Mouse (Mus musculus) regulatory T cell (primary cell): ENCODE data around the gene Taf10.
"Not testable (repeated sequence)": the region's sequence is repeated elsewhere in the genome, so short reads cannot be mapped to it uniquely, and the experiment has no call there.

Experiments
- in situ Hi-C: fragments of 300-600 bp; cut with MboI, MseI; formaldehyde crosslinking; loops from one replicate; pipeline ENCODE4 v1.15.1; 2025; ENCODE audit warnings: high pct_unique_total_duplicates

Taf10 gene

DNA sequence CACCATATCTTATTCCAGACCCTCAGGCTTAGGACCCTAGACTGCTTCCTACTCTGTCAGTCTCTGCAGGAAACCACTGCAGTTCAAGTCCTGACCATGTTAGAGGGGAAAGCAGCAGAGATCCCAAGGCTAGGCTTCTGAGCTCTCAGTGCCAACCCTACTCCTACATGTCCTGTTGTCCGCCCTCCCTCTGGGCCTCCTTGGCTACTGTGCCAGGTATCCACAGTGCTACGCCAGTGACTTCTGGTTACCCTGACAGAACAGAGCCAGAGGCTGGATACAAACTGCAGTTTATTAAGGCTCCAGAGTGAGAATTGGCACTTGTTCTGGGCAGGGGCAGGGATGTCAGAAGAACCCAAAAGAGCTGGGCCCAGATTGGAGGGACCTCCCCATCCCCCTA, 8.6 kb upstream of the Taf10 start:
- in situ Hi-C loops, result no loop called here

DNA sequence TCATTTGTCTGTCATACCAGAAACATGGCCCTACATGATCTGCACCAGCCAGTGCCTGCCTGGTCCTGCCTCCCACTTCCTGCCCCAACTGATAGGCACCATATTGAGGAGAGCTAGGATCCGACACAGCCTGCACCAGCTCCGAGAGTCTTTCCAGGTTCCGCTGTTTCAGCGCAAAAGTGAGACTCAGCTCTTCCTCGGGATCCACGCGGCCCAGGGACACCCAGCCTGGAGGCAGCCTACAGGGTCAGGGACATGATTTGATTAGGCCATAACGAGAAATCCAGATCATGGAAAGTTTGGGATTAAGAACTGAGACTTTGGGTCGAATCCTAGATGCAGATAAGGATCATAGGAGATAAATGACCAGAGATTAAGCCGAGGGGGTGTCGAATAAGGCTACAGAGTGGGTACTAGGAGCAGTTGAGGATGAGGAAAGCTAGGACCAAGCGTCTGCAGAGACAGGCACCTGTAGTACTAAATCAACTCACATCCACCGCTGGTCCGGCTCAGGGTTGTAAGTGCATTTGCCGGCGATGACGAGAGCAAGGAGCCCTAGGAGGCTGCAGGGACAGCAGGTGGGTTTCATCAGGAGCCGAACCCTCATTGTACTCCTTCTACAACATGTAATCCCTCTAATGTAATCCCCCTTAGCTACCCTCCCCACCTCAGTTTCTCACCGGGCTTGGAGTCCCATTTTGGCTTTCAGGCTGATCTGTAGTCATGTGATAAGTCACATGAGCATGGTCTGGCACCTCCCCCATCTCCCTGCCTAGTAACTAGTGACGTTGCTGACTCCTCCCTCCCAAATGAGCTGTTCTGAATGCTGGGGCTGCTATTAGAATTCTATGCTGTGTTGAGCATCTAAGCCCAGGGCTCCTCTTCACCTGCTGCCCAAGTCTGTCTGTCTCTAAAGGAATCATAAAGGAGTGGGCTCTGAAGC, 7.6 kb upstream of the Taf10 start, which contains the start of gene Tpp1:
Tpp1 (minus strand) TSS at position 745 of the 943 bp plus-strand sequence.
- in situ Hi-C loops, result no loop called here

DNA sequence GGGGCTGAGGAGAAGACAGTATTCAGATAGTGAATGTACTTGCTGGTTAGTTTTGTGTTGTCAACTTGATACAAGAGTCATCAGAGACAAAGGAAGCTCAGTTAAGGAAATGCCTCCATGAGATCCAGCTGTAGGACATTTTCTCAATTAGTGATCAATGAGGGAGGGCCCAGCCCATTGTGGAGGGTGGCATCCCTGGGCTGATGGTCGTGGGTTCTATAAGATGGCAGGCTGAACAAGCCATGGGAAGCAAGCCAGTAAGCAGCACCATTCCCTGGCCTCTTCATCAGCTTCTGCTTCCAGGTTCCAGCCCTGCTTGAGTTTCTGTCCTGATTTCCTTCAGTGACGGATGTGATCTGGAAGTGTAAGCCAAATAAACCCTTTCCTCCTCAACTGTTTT, 3.6 kb upstream of the Taf10 start:
- in situ Hi-C loops, result loop anchor here (5.0 kb wide), 1 partner anchor 65 kb away; the partner anchor contains the start of gene Mrpl17

GRCm38 (mm10) chr7:105743246-105743925, 775 bp downstream of the Taf10 start:
- in situ Hi-C loops, result not testable (repeated sequence)

DNA sequence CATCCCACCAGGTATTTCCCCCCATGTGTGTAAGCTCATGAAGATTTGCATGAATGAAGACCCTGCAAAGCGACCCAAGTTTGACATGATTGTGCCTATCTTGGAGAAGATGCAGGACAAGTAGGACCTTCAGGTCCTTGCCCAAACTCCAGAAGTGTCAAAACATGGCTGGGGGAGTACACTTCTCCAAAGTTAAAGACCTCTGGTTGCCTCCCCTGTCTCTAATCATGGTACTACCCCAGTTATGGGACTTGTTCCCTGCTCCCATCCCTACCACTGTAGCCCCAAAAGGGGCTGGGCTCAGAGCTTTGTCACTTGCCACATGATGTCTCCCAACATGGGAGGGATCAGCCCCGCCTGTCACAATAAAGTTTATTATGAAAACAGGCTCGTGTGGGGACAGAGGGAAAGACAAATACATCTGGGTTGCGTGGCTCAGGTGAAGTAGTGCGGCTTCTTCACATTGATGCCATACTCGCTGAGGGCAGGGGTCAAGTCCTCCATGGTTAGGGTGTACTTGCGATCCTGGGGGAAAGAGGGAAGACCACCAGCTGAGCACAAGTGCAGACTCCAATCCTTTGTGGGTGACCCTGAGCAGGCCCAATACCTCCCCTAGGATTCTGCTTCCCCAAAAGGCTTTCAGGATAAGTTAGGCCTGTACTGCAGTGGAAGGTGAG, 1.5 kb downstream of the Taf10 start:
- in situ Hi-C loops, result not testable (repeated sequence)

- in situ Hi-C loops, result no loop called here
Observed at GRCm38 (mm10) chr7:105741978-105742377, 2.2 kb downstream of the Taf10 start.

- in situ Hi-C loops, result no loop called here
Observed at GRCm38 (mm10) chr7:105740851-105741250, 3.3 kb downstream of the Taf10 start.

- in situ Hi-C loops, result no loop called here
Observed at GRCm38 (mm10) chr7:105740089-105740795, 3.9 kb downstream of the Taf10 start.

GRCm38 (mm10) chr7:105738948-105739347, 5.2 kb downstream of the Taf10 start:
- in situ Hi-C loops, result loop anchor here (5.0 kb wide), 2 partner anchors 87 to 337 kb away; partner anchors contain the start of genes Cnga4, Dnhd1 and Fam160a2

- in situ Hi-C loops, result loop anchor here (5.0 kb wide), 2 partner anchors 86 to 336 kb away; partner anchors contain the start of genes Cnga4, Dnhd1 and Fam160a2
Observed at GRCm38 (mm10) chr7:105738286-105738685, 5.9 kb downstream of the Taf10 start.

- in situ Hi-C loops, result loop anchor here (5.0 kb wide), 2 partner anchors 85 to 335 kb away; partner anchors contain the start of genes Cnga4, Dnhd1 and Fam160a2
Observed at GRCm38 (mm10) chr7:105737648-105738047, 6.5 kb downstream of the Taf10 start.

DNA sequence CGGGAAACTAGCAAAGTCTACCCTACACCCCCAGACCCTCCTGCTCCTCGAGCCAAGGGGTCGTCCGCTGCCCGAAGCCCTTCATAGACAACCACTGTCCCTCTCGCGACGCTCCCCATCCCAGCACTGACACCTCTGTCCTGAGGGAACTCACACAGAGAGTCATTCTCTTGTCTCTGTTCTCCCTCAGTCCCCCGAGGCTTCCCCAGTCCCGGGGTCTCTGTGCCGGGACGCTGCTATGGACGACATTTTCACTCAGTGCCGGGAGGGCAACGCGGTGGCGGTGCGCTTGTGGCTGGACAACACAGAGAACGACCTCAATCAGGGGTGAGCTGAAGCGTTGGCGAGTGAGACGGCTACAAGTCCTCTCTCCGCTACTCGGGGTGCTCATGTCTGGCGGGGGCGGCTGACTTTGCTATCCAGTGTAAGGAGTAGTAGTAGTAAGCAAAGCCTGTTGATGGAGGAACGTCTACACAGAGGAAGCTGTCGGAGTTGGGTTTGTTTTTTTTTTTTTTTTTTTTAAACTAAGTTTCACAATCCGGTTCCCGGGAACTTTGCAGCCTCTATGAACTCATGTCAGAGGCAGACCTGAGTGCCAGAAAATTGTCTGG, 7.1 kb downstream of the Taf10 start, which contains the start of gene Rrp8:
Rrp8 (minus strand) TSS at position 475 of the 611 bp plus-strand sequence.
- in situ Hi-C loops, result loop anchor here (5.0 kb wide), 2 partner anchors 85 to 335 kb away; partner anchors contain the start of genes Cnga4, Dnhd1 and Fam160a2

GRCm38 (mm10) chr7:105736264-105736901, 7.8 kb downstream of the Taf10 start, which contains the start of gene Ilk:
Gene Ilk, plus strand, starts transcription at chr7:105736592.
- in situ Hi-C loops, result loop anchor here (5.0 kb wide), 2 partner anchors 84 to 334 kb away; partner anchors contain the start of genes Cnga4, Dnhd1 and Fam160a2

DNA sequence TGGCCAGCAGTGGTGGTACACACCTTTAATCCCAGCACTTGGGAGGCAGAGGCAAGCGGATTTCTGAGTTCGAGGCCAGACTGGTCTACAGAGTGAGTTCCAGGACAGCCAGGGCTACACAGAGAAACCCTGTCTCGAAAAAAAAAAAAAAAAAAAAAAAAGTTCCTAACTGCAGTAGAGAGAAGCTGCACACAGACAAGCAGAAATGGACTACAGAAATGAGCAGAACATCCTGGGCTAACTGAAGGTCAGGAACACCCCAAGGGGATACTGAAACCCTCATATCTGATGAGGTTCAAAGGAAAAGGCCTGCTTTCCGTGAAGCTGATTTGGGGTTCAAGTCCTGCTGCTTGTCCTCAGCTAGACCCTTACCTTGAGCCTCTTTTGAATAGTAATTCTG, 8.7 kb downstream of the Taf10 start:
- in situ Hi-C loops, result loop anchor here (5.0 kb wide), 2 partner anchors 83 to 333 kb away; partner anchors contain the start of genes Cnga4, Dnhd1 and Fam160a2

GRCm38 (mm10) chr7:105734826-105735225, 9.3 kb downstream of the Taf10 start:
- in situ Hi-C loops, result loop anchor here (5.0 kb wide), 2 partner anchors 83 to 333 kb away; partner anchors contain the start of genes Cnga4, Dnhd1 and Fam160a2

DNA sequence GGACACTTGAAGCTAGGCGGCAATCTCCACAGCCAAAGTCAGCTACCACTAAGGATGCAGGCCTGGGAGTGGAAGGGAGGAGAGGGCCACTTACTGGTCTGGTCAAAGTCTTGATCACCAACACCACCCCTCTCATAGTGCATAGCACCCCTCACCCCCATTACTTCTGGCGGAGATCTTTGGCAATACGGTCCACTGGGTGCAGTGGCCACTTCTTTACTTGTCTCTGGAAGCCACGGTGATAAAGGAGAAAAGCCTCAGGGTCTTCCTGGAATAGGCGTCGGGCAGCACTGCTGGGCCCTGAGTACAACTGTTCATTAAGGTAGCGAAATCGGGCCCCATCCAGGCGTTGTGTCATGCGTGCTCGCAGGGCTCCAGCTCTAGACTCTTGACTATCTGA, 10.3 kb downstream of the Taf10 start:
- in situ Hi-C loops, result no loop called here

GRCm38 (mm10) chr7:105728701-105729428, 15.3 kb downstream of the Taf10 start:
- in situ Hi-C loops, result no loop called here

GRCm38 (mm10) chr7:105726980-105727325, 17.2 kb downstream of the Taf10 start:
- in situ Hi-C loops, result no loop called here
